Mouse (Mus musculus) gastrocnemius, postnatal 25 days (tissue): Measurements from ENCODE around the gene Gm5771. TPM values are rescaled to one million over a fixed set of nuclear protein-coding genes. Genes with fewer than 3 reads are reported as not detected.
"Not testable (repeated sequence)": the region's sequence is repeated elsewhere in the genome, so short reads cannot be mapped to it uniquely, and the experiment has no call there.

Source experiments
- DNase-seq: peaks from one replicate; pipeline ENCODE4 v3.0.0; 2022
- long read RNA-seq, 2 experiments: library from polyadenylated mRNA; stranded (forward); transcript quantifications; one replicate each; pipeline ENCODE4 v2.0.0; 2021
- total RNA-seq, 2 experiments: library from RNA; stranded (reverse); gene quantifications; 1 replicate in 1 of 2; 2 replicates in 1 of 2; pipeline ENCODE4 v1.2.3; 2021

Gm5771 gene
- not detected for total RNA-seq
- long read RNA-seq, experiment 1 = 0 reads
- long read RNA-seq, experiment 2 = 0 reads

- DNase-seq = not testable (repeated sequence)
Observed at GRCm38 (mm10) chr6:41392056-41392455, at the start of gene Gm5771. Gene Gm5771 (plus strand): TSS chr6:41392356.

DNA sequence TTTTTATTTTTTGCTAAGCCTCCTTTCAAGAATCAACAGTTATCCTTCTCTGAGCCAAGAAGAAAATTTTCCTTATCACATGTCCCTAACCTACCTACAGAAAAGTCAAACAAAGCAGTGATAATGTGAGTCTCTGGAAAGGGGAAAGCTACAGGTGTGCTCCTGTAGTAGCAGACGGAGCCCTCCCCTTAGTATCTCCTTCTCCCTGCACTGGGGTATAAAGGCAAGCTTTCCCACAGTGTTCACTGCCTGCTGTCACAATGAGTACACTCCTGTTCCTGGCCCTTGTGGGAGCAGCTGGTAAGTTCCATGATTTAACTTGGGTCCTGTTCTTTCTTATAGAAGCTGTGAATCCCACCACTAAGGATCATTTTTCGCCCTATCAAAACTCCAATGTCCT, 38.2 kb upstream of the Gm5771 start, which contains the start of gene Try10:
Gene Try10, plus strand, starts transcription at position 174 of the 400 bp plus-strand sequence.
- DNase-seq = no peak

DNA sequence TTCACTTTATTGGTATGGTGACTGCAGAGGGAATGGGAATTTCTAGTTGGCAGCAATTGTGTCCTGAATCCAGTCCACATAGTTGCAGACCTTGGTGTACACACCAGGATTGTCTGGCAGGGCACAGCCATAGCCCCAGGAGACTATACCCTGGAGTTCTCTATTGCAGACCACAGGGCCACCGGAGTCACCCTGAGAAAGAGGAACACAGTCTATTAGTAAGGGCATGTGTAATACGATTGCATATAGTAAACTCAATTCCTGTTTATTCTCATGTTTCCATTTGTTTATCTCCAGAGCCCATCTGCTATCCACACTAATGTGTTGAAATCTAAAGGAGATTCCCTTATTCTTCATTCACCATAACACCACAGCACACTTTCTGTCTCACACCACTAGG, 18.4 kb upstream of the Gm5771 start:
- DNase-seq = not testable (repeated sequence)

GRCm38 (mm10) chr6:41377578-41377977, 14.6 kb upstream of the Gm5771 start, which contains the start of gene Prss3:
Gene Prss3 (minus strand): TSS chr6:41377678.
- not testable (repeated sequence) for DNase-seq

GRCm38 (mm10) chr6:41386781-41387180, 5.4 kb upstream of the Gm5771 start:
- no peak for DNase-seq

DNA sequence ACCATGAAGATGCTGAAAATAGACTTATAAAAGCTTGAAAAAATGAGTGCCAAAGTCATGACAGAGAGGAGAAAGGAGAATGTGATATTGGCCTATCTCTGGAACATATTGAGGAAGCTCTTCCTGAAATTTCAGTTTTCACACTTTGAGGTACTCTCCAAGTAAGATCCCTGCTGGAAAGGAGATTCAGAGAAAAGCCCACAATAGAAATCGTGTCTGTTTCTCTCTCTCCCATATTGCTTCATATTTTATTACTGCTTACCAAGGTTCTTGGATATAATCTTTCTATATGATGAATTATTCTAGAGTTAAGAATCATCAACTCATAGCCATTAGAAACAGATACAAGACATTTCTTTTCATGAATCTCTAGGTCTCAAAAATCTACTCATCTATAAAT, 516 bp upstream of the Gm5771 start:
- DNase-seq = not testable (repeated sequence)

- DNase-seq = not testable (repeated sequence)
Observed at GRCm38 (mm10) chr6:41442261-41442660, 50.1 kb downstream of the Gm5771 start.

DNA sequence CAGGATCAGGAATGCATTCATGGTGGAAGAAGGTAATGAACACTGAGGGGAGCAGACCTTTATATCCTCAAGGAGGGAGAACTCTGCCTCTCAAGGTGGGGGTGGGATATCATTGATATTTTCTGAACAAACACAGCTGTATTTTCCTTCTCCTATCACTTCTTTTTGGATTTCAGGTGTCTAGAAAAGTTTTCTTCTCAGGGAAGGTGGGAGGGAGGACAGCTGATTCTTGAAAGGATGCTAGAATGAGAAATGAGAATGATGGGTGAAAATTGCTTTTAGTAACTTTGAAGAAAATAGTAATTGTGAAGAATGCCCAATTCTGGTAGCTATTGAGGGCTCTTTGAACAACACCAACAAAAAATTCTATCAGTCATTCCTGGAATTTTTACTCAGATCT, 53.9 kb downstream of the Gm5771 start, which contains the start of gene Gm10334:
Gene Gm10334, minus strand, starts transcription at position 101 of the 400 bp plus-strand sequence.
- DNase-seq = not testable (repeated sequence)

Other genes with a start within 250 kb of the Gm5771 start
- gene Try4, start 90.1 kb upstream of the Gm5771 start, total RNA-seq = not detected
- not detected for gene Try5, start 75.5 kb upstream of the Gm5771 start, total RNA-seq
- gene Try10, start 38.3 kb upstream of the Gm5771 start, total RNA-seq = not detected
- not detected for gene Prss3, start 14.7 kb upstream of the Gm5771 start, total RNA-seq
- gene Gm10334, start 53.8 kb downstream of the Gm5771 start, total RNA-seq = not detected
- not detected for gene Prss1, start 66.6 kb downstream of the Gm5771 start, total RNA-seq
- not detected for gene Prss2, start 129.4 kb downstream of the Gm5771 start, total RNA-seq
- gene Ephb6, start 213.1 kb downstream of the Gm5771 start, total RNA-seq = 1 to 10 TPM; 1.2 to 1.6 TPM
- not detected for gene Trpv6, start 244.0 kb downstream of the Gm5771 start, total RNA-seq